Mouse (Mus musculus): ENCODE data around the gene Git2. TPM values are rescaled to one million over a fixed set of nuclear protein-coding genes. Genes with fewer than 3 reads are reported as not detected.

Gene Git2
- total RNA-seq, 2 experiments from 2014 or later = 17.3 to 20.1 TPM

GRCm38 (mm10) chr5:114807063-114807462 is 31.7 kb upstream of the Git2 start:
- H3K27ac ChIP-seq = peak overlapping the region; percentile 84
- H3K4me3 ChIP-seq = no peak overlapping the region
- TF ChIP-seq CTCF (IDR thresholded peaks at IDR 0.05) = no peak
- no peak for DNase-seq
- intact Hi-C loops (cut with DNase I) = loop anchor here (5.0 kb wide), 1 partner anchor 35 kb away; the partner anchor contains the start of gene Ankrd13a

- Histone ChIP-seq H3K4me3 (peak overlapping the region; percentile 65), H3K27ac (peak overlapping the region; percentile 84)
- DNase-seq = no peak
- intact Hi-C loops (cut with DNase I) = loop anchor here (5.0 kb wide), 1 partner anchor 34 kb away; the partner anchor contains the start of gene Ankrd13a
- no peak for TF ChIP-seq CTCF (IDR thresholded peaks at IDR 0.05)
Measured at GRCm38 (mm10) chr5:114806636-114807035, 31.3 kb upstream of the Git2 start.

GRCm38 (mm10) chr5:114805436-114806350 is 30.4 kb upstream of the Git2 start:
- TF ChIP-seq CTCF (IDR thresholded peaks at IDR 0.05) = no peak
- H3K4me3 ChIP-seq = peak overlapping the region; percentile 65
- DNase-seq = no peak
- intact Hi-C loops (cut with DNase I) = loop anchor here (5.0 kb wide), 1 partner anchor 33 kb away; the partner anchor contains the start of gene Ankrd13a
- peak overlapping the region; percentile 84 for H3K27ac ChIP-seq

GRCm38 (mm10) chr5:114804958-114805357 is 29.6 kb upstream of the Git2 start:
- Histone ChIP-seq H3K27ac (peak overlapping the region; percentile 84), H3K4me3 (peak overlapping the region; percentile 65)
- DNase-seq = peak; percentile 62
- intact Hi-C loops (cut with DNase I) = loop anchor here (5.0 kb wide), 1 partner anchor 33 kb away; the partner anchor contains the start of gene Ankrd13a
- TF ChIP-seq CTCF (IDR thresholded peaks at IDR 0.05) = peak; percentile 62

DNA sequence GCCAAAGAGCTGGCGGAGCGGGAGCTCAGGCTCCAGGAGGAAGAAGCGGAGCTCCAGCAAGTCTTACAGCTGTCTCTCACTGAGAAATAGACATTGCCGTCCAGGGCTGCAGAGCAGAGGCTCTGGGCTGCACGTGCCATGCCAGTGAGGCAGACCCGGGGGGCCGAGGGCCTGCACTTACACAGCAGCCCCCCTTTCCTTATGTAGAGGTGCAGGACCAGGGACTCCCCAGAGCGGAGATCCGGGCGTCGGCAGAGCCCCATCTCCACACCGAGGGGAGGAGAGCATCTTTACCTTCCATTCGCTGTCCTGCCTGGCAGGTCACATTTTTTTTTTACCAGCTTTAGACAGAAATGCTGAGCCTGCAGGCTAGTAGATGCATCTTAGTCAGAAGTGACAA is 29.0 kb upstream of the Git2 start:
- no peak for TF ChIP-seq CTCF (IDR thresholded peaks at IDR 0.05)
- Histone ChIP-seq H3K27ac (no peak overlapping the region; the same call in 1 of the 2 replicates), H3K4me3 (no peak overlapping the region)
- intact Hi-C loops (cut with DNase I) = no loop called here
- DNase-seq = no peak

DNA sequence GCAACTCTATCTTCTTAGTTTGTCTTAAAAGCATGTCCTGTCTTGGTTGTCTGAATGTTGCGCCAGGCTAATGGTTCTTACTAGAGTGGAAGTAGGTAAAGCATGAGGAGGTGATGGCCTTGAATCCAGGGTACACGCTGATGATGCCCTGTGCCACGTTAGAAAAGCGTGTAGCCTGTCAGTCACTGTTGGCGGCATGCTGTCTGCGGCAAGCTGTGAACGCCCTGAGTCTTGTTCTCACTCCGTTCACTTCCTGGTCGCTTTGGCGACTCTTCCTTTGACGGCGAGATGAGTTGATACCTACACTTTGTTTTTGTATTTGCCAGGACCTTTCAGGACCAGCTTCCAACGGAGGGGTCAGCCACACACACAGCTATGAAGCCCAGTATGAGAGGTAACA is 27.9 kb upstream of the Git2 start:
- H3K4me3 ChIP-seq = no peak overlapping the region
- intact Hi-C loops (cut with DNase I) = no loop called here
- no peak for TF ChIP-seq CTCF (IDR thresholded peaks at IDR 0.05)
- DNase-seq = no peak
- no peak overlapping the region for H3K27ac ChIP-seq

DNA sequence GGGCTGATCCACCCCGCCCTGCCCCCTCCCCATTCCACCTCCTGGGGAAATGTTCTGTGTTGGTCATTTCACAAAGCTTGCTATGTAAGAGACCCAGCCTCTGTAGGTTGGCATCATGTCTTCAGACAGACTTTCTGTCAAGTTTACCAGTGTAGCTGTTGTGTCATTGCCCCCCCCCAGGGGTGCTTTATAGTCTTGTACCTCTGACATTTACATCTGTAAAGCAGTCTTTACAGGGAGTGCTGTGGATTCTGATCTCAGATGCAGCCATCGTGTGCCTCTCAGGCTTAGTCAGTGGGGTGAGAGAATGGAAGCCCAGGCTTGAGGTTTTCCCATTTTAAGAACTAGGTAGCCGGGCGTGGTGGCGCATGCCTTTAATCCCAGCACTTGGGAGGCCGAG is 26.5 kb upstream of the Git2 start:
- intact Hi-C loops (cut with DNase I) = no loop called here
- no peak for TF ChIP-seq CTCF (IDR thresholded peaks at IDR 0.05)
- H3K27ac ChIP-seq = no peak overlapping the region

GRCm38 (mm10) chr5:114801049-114801448 is 25.7 kb upstream of the Git2 start:
- H3K4me3 ChIP-seq = no peak overlapping the region
- DNase-seq = no peak
- TF ChIP-seq CTCF (IDR thresholded peaks at IDR 0.05) = no peak
- H3K27ac ChIP-seq = no peak overlapping the region
- intact Hi-C loops (cut with DNase I) = no loop called here

More for the DNA sequence above, 26.5 kb upstream of the Git2 start:
- DNase-seq = no peak
- H3K4me3 ChIP-seq = no peak overlapping the region

DNA sequence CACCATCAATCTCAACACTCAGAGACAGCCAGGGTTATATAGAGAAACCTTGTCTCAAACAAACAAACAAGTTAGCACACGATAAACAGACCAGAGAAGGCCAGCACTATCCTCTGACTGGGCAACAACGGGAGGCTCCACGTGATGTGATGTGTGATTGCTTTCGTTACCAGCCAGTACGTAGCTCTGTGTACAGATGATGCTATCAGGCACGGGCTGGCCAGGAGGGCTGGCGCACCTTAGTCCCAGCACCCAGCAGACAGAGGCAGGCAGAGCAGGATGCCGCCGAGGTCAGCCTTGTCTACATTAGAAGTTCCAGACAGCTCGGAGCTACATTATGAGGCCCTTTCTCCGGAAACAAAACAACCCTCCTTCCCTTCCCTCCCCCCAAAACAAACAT is 24.5 kb upstream of the Git2 start:
- Histone ChIP-seq H3K4me3 (no peak overlapping the region), H3K27ac (no peak overlapping the region)
- no peak for TF ChIP-seq CTCF (IDR thresholded peaks at IDR 0.05)
- intact Hi-C loops (cut with DNase I) = no loop called here
- no peak for DNase-seq

GRCm38 (mm10) chr5:114797253-114797652 is 21.9 kb upstream of the Git2 start:
- intact Hi-C loops (cut with DNase I) = no loop called here
- Histone ChIP-seq H3K4me3 (no peak overlapping the region), H3K27ac (no peak overlapping the region)
- TF ChIP-seq CTCF (IDR thresholded peaks at IDR 0.05) = no peak
- DNase-seq = no peak

DNA sequence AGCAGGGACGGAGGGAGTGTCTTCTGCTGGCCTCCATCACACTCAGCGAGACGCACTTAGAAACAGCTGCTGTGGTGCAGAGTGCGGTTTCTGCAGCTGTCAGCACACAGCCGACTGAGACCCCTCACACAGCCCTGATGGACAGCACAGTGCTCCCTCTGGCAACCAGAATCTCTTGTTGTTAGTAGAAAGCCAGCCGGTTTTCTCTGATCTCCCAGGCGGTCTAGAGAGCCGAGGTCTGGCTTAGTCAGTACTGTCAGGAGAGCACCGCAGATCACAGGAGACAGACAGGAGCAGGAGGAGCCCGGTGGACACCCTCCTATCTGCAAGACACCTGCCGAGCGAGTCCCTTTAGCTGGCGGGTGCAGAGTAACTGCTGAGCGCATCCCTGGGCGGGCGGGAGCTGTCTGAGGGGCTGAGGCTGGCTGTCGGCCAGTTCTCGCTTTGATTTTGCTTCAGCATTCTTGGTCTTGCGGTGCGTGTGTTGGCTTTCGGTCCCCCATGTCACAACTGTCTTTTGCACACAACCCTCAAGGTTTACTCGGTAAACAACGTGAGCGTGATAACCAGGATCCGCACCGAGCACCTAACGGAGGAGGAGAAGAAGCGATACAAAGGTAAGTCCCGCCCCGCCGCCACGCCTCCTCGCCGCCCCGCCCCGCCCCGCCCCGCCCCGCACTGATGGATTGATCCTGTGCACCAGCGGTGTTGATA is 21.1 kb upstream of the Git2 start:
- no peak for TF ChIP-seq CTCF (IDR thresholded peaks at IDR 0.05)
- Histone ChIP-seq H3K4me3 (peak overlapping the region; percentile 53), H3K27ac (no peak overlapping the region)
- intact Hi-C loops (cut with DNase I) = no loop called here
- DNase-seq = no peak

DNA sequence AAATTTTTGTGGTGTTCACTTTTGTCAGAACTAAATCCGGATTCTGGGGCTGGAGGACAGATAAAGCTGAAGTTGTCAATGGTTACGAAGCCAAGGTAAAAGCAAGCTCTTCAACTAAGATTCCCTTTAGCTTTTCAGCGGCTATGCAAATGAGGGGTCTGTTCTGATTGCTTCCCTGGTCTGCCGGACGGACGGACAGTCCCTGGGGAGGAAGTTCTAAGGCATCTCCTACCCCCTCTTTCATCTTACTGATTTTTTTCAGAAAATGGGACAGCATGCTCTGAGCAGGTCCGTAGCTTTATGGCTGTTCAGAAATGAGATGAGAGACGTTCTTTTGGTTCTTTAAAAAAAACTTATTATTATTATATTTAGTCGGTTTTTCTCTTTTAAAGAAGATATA is 20.3 kb upstream of the Git2 start:
- Histone ChIP-seq H3K27ac (no peak overlapping the region), H3K4me3 (no peak overlapping the region)
- intact Hi-C loops (cut with DNase I) = no loop called here
- TF ChIP-seq CTCF (IDR thresholded peaks at IDR 0.05) = no peak
- no peak for DNase-seq

DNA sequence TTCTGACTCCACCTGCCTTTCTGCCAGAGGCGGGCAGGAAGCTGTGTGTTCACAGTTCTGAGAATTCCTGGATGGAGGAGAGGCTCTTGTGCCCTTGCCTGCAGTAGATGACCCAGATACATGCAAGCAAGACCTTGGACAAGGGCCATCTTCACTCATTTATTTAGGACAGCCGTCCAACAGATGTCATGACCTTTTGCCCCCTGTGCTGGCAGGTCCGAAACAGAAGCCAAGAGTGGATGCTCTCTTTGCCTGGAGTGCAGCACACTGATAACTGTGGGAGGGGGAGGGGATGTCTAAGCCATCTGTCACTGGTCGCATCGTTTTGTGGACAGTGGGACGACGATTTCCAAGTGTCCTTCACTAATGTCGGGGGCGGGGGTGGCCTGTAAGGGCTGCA is 19.9 kb upstream of the Git2 start:
- no peak for DNase-seq
- Histone ChIP-seq H3K27ac (peak overlapping the region; percentile 28; the same call in 1 of the 2 replicates), H3K4me3 (no peak overlapping the region)
- no peak for TF ChIP-seq CTCF (IDR thresholded peaks at IDR 0.05)
- intact Hi-C loops (cut with DNase I) = no loop called here

Data from gastrocnemius, adult 2 months (tissue).